9 mouse cellular contexts compared by ENCODE assay signal in the genomic region with DNA sequence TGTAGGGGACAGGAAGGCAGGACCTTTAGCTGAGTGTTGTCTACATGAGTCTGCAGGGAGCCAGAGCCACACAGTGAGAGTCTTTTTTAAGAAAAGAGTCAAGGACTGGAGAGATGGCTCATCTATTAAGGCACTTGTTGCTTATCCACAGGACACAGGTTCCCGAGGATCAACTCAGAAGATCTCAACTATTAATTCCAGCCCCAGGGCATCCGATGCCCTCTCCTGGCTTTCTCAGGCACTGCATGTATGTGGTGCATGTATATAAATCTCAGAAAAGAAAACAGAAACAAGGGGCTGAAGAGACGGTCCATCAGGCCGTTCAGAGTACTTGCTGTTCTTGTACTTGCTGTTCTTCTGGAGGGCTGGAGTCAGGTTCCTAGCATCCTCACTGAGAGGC. TPM values are rescaled to one million over a fixed set of nuclear protein-coding genes. Genes with fewer than 3 reads are reported as not detected.
DNase-seq lines count a peak whose midpoint lies in the region; ATAC-seq and TF ChIP-seq lines count a peak whose summit lies in the region.
"Had no signal": no experiment of that assay in that cellular context is flagged by ENCODE, and none has a peak within 500 bp of the region (broad histone marks: within the 10 kb centered on the region; RNA-seq: fewer than 3 reads in every experiment).

No protein-coding gene starts in this region.

- peak; percentile 63; the same call in 1 of the 2 replicates for TF ChIP-seq CTCF in cerebellum, adult 2 months (IDR thresholded peaks at IDR 0.05; ENCODE audit: borderline replicate concordance, insufficient read depth, low read depth, low read length)
- TF ChIP-seq CTCF in brain, embryonic 14.5 days (IDR thresholded peaks at IDR 0.05; ENCODE audit: borderline replicate concordance, extremely low read depth, insufficient read depth, insufficient read length), result peak; percentile 55; the same call in 1 of the 2 replicates

- H3K4me2 ChIP-seq in limb, embryonic 11.5 days (ENCODE audit: low read depth, severe bottlenecking), result no peak overlapping the region

- no peak overlapping the region for H3K9ac ChIP-seq in limb, embryonic 11.5 days (ENCODE audit: low read length)

- TF ChIP-seq POLR2A in cerebellum, adult 2 months (IDR thresholded peaks at IDR 0.05; ENCODE audit: borderline replicate concordance, insufficient read depth, low read length), result no peak
- no peak for TF ChIP-seq POLR2A in brain, embryonic 14.5 days (IDR thresholded peaks at IDR 0.05; ENCODE audit: borderline replicate concordance, extremely low read depth, insufficient read depth, insufficient read length, poor library complexity, severe bottlenecking)

- peaks cover 8% of the 10 kb centered on the region for H3K4me1 ChIP-seq in cerebellum, adult 2 months (ENCODE audit: control insufficient read depth, insufficient read depth, low read length)
- H3K4me1 ChIP-seq in limb, embryonic 11.5 days (ENCODE audit: control insufficient read depth, insufficient read depth, low read length), result peaks cover 5% of the 10 kb centered on the region
- peaks cover 23% of the 10 kb centered on the region for H3K4me1 ChIP-seq in limb, embryonic 10.5 days
- H3K4me1 ChIP-seq in heart, embryonic 10.5 days, result peaks cover 27% of the 10 kb centered on the region

- no peaks in the 10 kb centered on the region for H3K27me3 ChIP-seq in cerebellum, adult 2 months (ENCODE audit: control insufficient read depth, insufficient read depth, low read length)
- H3K27me3 ChIP-seq in limb, embryonic 11.5 days (ENCODE audit: control insufficient read depth, insufficient read depth, low read length), result no peaks in the 10 kb centered on the region
- no peaks in the 10 kb centered on the region for H3K27me3 ChIP-seq in limb, embryonic 10.5 days (ENCODE audit: low read depth, poor library complexity, severe bottlenecking)
- H3K27me3 ChIP-seq in heart, embryonic 10.5 days (ENCODE audit: insufficient read depth, poor library complexity, severe bottlenecking), result no peaks in the 10 kb centered on the region
- H3K27me3 ChIP-seq: megakaryocyte, embryonic 14.5 days had no signal

- no peak for ATAC-seq in limb, embryonic 11.5 days (ENCODE audit: insufficient number of reproducible peaks, low FRiP score, low TSS enrichment, low read depth)
- no peak for ATAC-seq in inflammation-experienced regulatory T-cells, adult 6 months

- no peaks in the 10 kb centered on the region for H3K36me3 ChIP-seq in limb, embryonic 11.5 days (ENCODE audit: control insufficient read depth, insufficient read depth, low read length)
- peaks cover 38% of the 10 kb centered on the region for H3K36me3 ChIP-seq in limb, embryonic 10.5 days
- peaks cover 24% of the 10 kb centered on the region for H3K36me3 ChIP-seq in heart, embryonic 10.5 days

- H3K9me3 ChIP-seq in limb, embryonic 11.5 days (ENCODE audit: control insufficient read depth, low read length), result no peaks in the 10 kb centered on the region
- no peaks in the 10 kb centered on the region for H3K9me3 ChIP-seq in limb, embryonic 10.5 days (replicated peaks)
- no peaks in the 10 kb centered on the region for H3K9me3 ChIP-seq in heart, embryonic 10.5 days
- H3K9me3 ChIP-seq: megakaryocyte, embryonic 14.5 days had no signal

- 11% methylated on average over 4 of the region's 4 CpGs for WGBS in cerebellum, adult 2 months
- WGBS in limb, embryonic 11.5 days, result 35% methylated on average over 4 of the region's 4 CpGs
- 60% methylated on average over 4 of the region's 4 CpGs for WGBS in limb, embryonic 10.5 days
- whole genome bisulfite sequencing in heart, embryonic 10.5 days, result 64% methylated on average over 4 of the region's 4 CpGs

- H3K27ac ChIP-seq in cerebellum, adult 2 months (ENCODE audit: insufficient read depth, low read length), result no peak overlapping the region
- H3K27ac ChIP-seq in limb, embryonic 11.5 days (replicated peaks; ENCODE audit: low read depth, low read length), result no peak overlapping the region
- H3K27ac ChIP-seq in limb, embryonic 10.5 days, result no peak overlapping the region
- no peak overlapping the region for H3K27ac ChIP-seq in heart, embryonic 10.5 days

- no peak overlapping the region for H3K4me3 ChIP-seq in cerebellum, adult 2 months (replicated peaks; ENCODE audit: insufficient read depth, low read depth, low read length)
- no peak overlapping the region for H3K4me3 ChIP-seq in limb, embryonic 11.5 days (ENCODE audit: low read depth, low read length)
- no peak overlapping the region for H3K4me3 ChIP-seq in limb, embryonic 10.5 days
- H3K4me3 ChIP-seq in heart, embryonic 10.5 days, result no peak overlapping the region
- H3K4me3 ChIP-seq: megakaryocyte, embryonic 14.5 days had no signal

- peak in 1 of 2 experiments; percentile 36 for DNase-seq in cerebellum, adult 2 months
- DNase-seq in cerebellum, adult 11 months, result no peak
- DNase-seq in limb, embryonic 11.5 days (ENCODE audit: low spot score), result peak; percentile 62
- no peak for DNase-seq in limb, embryonic 10.5 days (ENCODE audit: low spot score)
- peak; percentile 33 for DNase-seq in brain, embryonic 14.5 days (ENCODE audit: low read depth)
- DNase-seq in lung, postnatal 10 days, result peak; percentile 65
- DNase-seq in heart, embryonic 10.5 days (ENCODE audit: low spot score), result no peak

RNA-seq across cellular contexts. Expression of a gene that starts 3.5 kb away (rescaled TPM):
- 185 and 196 TPM in 2 replicates for polyA plus RNA-seq in cerebellum, adult 2 months (2012; rRNA removed)
- 147 and 158 TPM in 2 replicates for polyA plus RNA-seq in limb, embryonic 11.5 days (2014; fragmentation: Nextera tagmentation; extraction: Ambion mirVana)
- polyA plus RNA-seq in limb, embryonic 10.5 days (2016; fragmentation: Nextera tagmentation; extraction: Ambion mirVana), result 159 and 168 TPM in 2 replicates
- polyA plus RNA-seq in brain, embryonic 14.5 days (2012; rRNA removed), result 224 and 264 TPM in 2 replicates
- 100 to 1,000 TPM in 1 of 3 experiments, 10 to 100 TPM in 2; 77.1 to 105 (median 78.0) TPM for polyA plus RNA-seq in inflammation-experienced regulatory T-cells, adult 6 months (2017; shearing (Covaris generic))
- polyA plus RNA-seq in heart, embryonic 10.5 days (2016; fragmentation: Nextera tagmentation; extraction: Ambion mirVana), result 124 and 137 TPM in 2 replicates

RNA-seq across cellular contexts. Expression of a gene that starts 4.7 kb away (rescaled TPM):
- 15.0 and 16.2 TPM in 2 replicates for polyA plus RNA-seq in cerebellum, adult 2 months (2012; rRNA removed)
- polyA plus RNA-seq in limb, embryonic 11.5 days (2014; fragmentation: Nextera tagmentation; extraction: Ambion mirVana), result 45.3 and 46.8 TPM in 2 replicates
- 53.8 and 58.5 TPM in 2 replicates for polyA plus RNA-seq in limb, embryonic 10.5 days (2016; fragmentation: Nextera tagmentation; extraction: Ambion mirVana)
- 21.8 and 26.0 TPM in 2 replicates for polyA plus RNA-seq in brain, embryonic 14.5 days (2012; rRNA removed)
- polyA plus RNA-seq in inflammation-experienced regulatory T-cells, adult 6 months (2017; shearing (Covaris generic)), result 10 to 100 TPM; 10.7 to 13.6 (median 12.5) TPM
- 30.9 and 32.8 TPM in 2 replicates for polyA plus RNA-seq in heart, embryonic 10.5 days (2016; fragmentation: Nextera tagmentation; extraction: Ambion mirVana)

RNA-seq across cellular contexts. Expression of a gene that starts 41.9 kb away (rescaled TPM):
- polyA plus RNA-seq in cerebellum, adult 2 months (2012; rRNA removed), result 1.7 and 2.2 TPM in 2 replicates
- polyA plus RNA-seq in limb, embryonic 11.5 days (2014; fragmentation: Nextera tagmentation; extraction: Ambion mirVana), result 1.2 and 1.8 TPM in 2 replicates
- 1.3 and 1.8 TPM in 2 replicates for polyA plus RNA-seq in limb, embryonic 10.5 days (2016; fragmentation: Nextera tagmentation; extraction: Ambion mirVana)
- 2.1 TPM in 2 replicates for polyA plus RNA-seq in brain, embryonic 14.5 days (2012; rRNA removed)
- polyA plus RNA-seq in inflammation-experienced regulatory T-cells, adult 6 months (2017; shearing (Covaris generic)), result under 1 TPM in 2 of 3 experiments, not detected in 1; 0.24 to 0.44 TPM
- 0.51 and 0.84 TPM in 2 replicates for polyA plus RNA-seq in heart, embryonic 10.5 days (2016; fragmentation: Nextera tagmentation; extraction: Ambion mirVana)

RNA-seq across cellular contexts. Expression of a gene that starts 51.1 kb away (rescaled TPM):
- 32.3 and 32.9 TPM in 2 replicates for polyA plus RNA-seq in cerebellum, adult 2 months (2012; rRNA removed)
- 5.3 and 5.7 TPM in 2 replicates for polyA plus RNA-seq in limb, embryonic 11.5 days (2014; fragmentation: Nextera tagmentation; extraction: Ambion mirVana)
- 7.7 and 8.1 TPM in 2 replicates for polyA plus RNA-seq in limb, embryonic 10.5 days (2016; fragmentation: Nextera tagmentation; extraction: Ambion mirVana)
- 16.1 and 18.2 TPM in 2 replicates for polyA plus RNA-seq in brain, embryonic 14.5 days (2012; rRNA removed)
- polyA plus RNA-seq in inflammation-experienced regulatory T-cells, adult 6 months (2017; shearing (Covaris generic)), result 1 to 10 TPM; 4.3 to 8.1 (median 5.9) TPM
- polyA plus RNA-seq in heart, embryonic 10.5 days (2016; fragmentation: Nextera tagmentation; extraction: Ambion mirVana), result 5.5 and 9.0 TPM in 2 replicates

RNA-seq across cellular contexts. Expression of a gene that starts 53.5 kb away (rescaled TPM):
- polyA plus RNA-seq in cerebellum, adult 2 months (2012; rRNA removed), result 258 and 262 TPM in 2 replicates
- polyA plus RNA-seq in limb, embryonic 11.5 days (2014; fragmentation: Nextera tagmentation; extraction: Ambion mirVana), result 163 and 179 TPM in 2 replicates
- 150 and 183 TPM in 2 replicates for polyA plus RNA-seq in limb, embryonic 10.5 days (2016; fragmentation: Nextera tagmentation; extraction: Ambion mirVana)
- 206 and 246 TPM in 2 replicates for polyA plus RNA-seq in brain, embryonic 14.5 days (2012; rRNA removed)
- 10 to 100 TPM; 34.9 to 54.1 (median 46.6) TPM for polyA plus RNA-seq in inflammation-experienced regulatory T-cells, adult 6 months (2017; shearing (Covaris generic))
- 146 and 153 TPM in 2 replicates for polyA plus RNA-seq in heart, embryonic 10.5 days (2016; fragmentation: Nextera tagmentation; extraction: Ambion mirVana)

Comparison
In these comparisons a context has a peak if more than half of its experiments do, and no peak if none do; other contexts are left out.
1. DNase-seq: peak in limb, embryonic 11.5 days (single experiment), brain, embryonic 14.5 days (single experiment) and lung, postnatal 10 days (single experiment); none in cerebellum, adult 11 months (single experiment), limb, embryonic 10.5 days (single experiment) and heart, embryonic 10.5 days (single experiment).